Mouse (Mus musculus): ENCODE results near the gene Edn3.

The Edn3 gene

GRCm38 (mm10) chr2:174760479-174761121 lies at the start of gene Edn3:
Edn3 (plus strand) TSS chr2:174760619.
- no peak for DNase-seq (ENCODE audit: low spot score in 2 of 2)

DNA sequence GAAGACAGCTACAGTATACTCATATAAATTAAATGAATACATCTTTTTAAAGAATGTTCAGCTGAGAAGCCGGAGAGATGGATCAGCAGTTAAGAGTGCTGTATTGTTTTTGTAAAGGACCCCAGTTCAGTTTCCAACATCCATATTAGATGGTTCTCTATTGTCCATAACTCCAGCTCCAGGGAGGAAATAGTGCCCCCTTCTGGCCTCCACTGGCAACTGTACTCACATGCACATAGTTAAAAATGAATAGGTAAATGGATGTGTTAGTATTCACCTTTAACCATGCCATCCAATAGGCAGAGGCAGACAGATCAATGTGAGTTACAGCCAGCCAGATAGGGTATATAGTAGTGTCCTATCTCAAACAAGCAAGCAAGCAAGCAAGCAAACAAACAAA lies 48.4 kb upstream of the Edn3 start:
- no peak for DNase-seq (ENCODE audit: low spot score in 2 of 2)

GRCm38 (mm10) chr2:174715938-174716337 lies 44.5 kb upstream of the Edn3 start:
- no peak for DNase-seq (ENCODE audit: low spot score in 2 of 2)

GRCm38 (mm10) chr2:174717857-174718256 lies 42.6 kb upstream of the Edn3 start:
- DNase-seq (ENCODE audit: low spot score in 2 of 2), result no peak

- DNase-seq (ENCODE audit: low spot score in 2 of 2), result no peak
Observed at GRCm38 (mm10) chr2:174727114-174727823, 33.1 kb upstream of the Edn3 start.

- no peak for DNase-seq (ENCODE audit: low spot score in 2 of 2)
Observed at GRCm38 (mm10) chr2:174731939-174732338, 28.5 kb upstream of the Edn3 start.

- DNase-seq (ENCODE audit: low spot score in 2 of 2), result no peak
Observed at GRCm38 (mm10) chr2:174735270-174735669, 25.1 kb upstream of the Edn3 start.

- DNase-seq (ENCODE audit: low spot score in 2 of 2), result no peak
Observed at GRCm38 (mm10) chr2:174747182-174747581, 13.2 kb upstream of the Edn3 start.

DNA sequence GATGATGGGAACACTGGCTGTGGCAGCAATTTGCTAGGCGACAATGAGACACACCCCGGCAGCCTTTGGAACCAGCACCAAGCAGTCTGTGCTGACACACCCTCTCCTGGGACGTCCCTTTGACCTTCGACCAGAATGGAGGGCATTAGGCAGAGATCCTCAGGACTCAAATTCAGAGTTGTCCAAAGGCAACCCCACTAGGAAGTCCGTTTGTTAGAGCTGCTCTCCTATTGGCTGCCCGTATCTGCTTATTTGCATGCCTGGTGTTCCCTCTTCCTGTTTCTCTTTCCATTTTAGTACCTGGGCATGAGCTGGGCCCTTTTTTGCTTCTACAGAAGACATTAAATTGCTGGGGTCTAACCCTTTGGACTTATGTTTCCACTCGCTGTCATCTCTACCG lies 12.0 kb upstream of the Edn3 start:
- DNase-seq (ENCODE audit: low spot score in 2 of 2), result no peak

DNA sequence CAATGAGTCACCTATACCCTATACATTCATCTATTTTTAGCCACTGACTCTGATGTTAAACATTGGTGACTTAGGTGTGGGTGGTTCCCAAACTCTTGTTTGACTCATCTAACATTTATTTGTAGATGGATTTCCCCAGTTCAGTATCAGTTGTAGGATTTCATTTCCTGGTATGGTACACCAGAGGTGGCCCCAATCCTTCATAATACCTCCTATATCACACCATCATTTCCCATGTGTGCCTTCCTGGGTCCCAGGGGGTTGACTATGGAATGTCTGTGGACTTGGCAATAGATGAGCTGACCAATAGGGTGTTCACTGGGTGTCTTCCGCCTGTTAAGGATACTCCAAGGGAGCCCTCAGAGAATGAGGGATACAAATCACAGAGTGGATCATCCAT lies 7.2 kb upstream of the Edn3 start:
- DNase-seq (ENCODE audit: low spot score in 2 of 2), result no peak

DNA sequence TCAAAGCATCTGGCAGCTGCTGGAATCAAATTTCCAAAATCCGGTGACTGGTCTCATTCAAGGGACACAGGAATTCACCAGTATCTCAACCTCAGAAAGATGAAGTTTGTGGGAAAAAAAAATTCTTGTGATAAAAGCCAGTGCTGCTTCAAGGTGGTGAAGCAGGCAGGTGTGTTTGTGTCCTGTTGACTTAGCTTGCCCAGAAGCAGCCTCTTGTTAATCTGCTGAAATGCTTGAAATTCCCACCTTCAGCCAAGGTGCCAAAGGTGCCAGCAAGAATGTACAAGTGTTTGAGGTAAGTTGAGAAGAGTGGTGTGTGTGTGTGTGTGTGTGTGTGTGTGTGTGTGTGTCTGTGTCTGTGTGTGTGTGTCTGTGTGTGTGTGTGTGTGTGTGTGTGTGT lies 6.2 kb upstream of the Edn3 start:
- DNase-seq (ENCODE audit: low spot score in 2 of 2), result no peak

DNA sequence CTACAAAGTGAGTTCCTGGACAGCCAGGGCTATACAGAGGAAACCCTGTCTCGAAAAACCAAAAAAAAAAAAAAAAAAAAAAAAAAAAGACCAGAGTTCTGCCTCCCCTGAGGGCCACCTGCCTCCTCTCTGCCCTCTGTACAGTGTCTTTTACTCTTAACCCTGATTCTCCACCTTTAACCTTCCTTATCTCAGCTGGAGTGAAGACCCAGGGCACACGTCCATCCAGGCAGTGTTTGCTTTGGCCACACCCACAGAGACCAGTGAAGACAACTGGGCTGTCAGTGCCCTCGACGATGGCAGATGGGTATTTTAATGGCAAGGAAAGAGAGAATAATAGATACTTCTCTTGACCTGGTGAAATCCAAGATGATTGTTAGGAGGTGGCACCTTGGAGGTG lies 1.2 kb upstream of the Edn3 start:
- DNase-seq (ENCODE audit: low spot score in 2 of 2), result no peak

DNA sequence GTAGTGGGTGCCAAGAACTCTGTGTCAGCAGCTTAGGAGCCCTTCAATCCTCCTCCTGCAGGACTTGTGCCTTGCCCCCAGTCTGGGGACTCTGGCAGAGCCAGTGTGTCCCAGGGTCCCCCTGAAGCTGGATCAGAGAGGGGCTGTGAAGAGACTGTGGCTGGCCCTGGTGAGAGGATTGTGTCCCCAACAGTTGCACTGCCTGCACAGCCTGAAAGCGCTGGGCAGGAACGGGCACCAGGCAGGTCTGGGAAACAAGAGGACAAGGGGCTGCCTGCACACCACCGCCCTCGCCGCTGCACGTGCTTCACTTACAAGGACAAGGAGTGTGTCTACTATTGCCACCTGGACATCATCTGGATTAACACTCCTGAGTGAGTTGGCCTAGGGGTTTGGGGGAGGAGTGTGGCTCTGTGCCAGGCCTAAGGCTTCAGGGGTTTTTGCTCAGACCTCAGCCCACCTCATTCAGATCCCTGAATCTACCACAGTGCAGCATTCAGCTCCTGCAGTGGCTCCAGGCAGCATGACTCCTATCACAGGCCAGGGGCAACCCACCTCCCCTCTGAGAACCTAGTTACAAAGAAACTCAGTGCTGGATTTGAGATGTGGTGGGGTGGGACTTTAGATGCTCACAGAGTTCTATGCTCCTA lies 1.2 kb downstream of the Edn3 start:
- DNase-seq (ENCODE audit: low spot score in 2 of 2), result no peak

DNA sequence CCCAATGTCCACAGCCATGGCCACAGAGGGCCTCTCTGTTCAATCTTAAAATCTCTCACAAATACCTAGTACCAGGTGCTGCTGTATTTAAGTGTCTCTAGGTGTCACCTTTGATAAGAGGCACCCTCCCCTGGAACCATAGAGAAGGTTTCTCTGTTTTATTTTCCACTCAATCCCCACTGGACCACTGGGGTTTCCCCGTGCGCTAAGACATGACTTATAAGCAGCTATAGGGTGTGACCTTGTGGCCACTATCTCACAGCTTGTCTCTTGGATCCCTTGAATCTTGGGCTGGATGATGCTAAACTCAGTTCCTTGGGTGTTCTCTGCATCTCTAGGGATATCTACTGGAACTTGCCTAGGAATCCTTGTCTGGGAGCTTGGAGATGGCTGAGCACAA lies 1.9 kb downstream of the Edn3 start:
- no peak for DNase-seq (ENCODE audit: low spot score in 2 of 2)

GRCm38 (mm10) chr2:174768891-174769528 lies 8.6 kb downstream of the Edn3 start:
- no peak for DNase-seq (ENCODE audit: low spot score in 2 of 2)

DNA sequence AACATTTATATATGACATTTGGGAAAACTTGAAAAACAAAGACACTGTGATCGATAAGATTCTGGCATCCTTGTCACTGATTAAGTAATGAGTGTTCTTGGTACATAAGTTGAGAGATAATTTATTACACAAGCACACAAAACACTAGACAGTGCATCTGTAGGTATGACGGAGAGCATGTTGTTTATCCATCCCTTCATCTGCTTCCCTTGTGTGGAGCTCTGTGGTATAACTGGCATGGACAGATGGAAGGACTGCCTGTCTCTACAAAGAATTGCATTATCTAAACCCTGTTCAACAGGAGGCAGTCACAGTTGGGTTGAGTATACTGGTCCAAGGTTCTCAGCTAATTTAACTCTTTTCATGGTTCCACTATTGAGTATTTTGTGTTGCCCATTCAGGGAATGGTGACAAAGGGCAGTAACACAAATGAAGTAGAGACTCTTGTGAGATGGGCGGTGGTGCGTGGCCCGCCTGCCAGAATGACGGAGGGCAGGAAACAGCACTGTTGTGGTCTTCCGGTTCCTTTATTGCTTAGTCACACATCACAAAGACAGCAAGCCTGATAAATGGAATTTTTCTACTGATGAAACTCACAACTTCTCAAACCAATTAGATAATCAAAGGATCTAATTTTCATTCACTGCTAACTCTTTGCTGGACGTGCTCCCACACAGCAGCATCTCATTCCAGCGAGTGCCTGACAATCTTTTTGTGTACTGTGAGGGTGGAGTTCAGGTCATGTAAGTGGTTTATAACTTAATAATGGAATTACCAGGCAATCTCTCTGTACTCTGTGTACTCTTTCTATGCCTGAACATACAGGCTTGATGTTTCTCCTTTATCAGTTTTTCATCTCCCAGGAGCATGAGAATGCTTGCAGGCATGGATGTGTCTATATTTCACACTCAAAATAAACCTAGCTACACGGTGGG lies 14.0 kb downstream of the Edn3 start:
- DNase-seq (ENCODE audit: low spot score in 2 of 2), result no peak

GRCm38 (mm10) chr2:174782016-174782415 lies 21.6 kb downstream of the Edn3 start:
- DNase-seq (ENCODE audit: low spot score in 2 of 2), result no peak

GRCm38 (mm10) chr2:174782880-174783279 lies 22.5 kb downstream of the Edn3 start:
- no peak for DNase-seq (ENCODE audit: low spot score in 2 of 2)

DNA sequence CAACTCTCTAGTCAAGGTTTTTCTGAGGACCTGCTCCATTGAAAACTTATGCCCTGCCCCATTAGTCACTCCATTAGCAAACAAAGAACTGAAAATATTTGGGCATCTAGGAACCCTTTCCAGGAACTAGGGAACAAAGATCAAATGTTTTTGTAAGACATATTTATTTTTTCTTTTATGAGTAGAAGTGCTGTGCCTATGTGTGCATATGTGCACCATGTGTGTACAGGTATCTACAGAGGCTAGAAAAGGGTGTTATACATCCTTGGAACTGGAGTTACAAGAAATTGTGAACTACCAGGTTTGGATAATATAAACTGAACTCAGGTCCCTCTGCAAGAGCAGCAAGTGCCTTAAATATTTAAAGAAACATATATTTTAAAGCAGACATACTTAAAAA lies 28.4 kb downstream of the Edn3 start:
- no peak for DNase-seq (ENCODE audit: low spot score in 2 of 2)

DNA sequence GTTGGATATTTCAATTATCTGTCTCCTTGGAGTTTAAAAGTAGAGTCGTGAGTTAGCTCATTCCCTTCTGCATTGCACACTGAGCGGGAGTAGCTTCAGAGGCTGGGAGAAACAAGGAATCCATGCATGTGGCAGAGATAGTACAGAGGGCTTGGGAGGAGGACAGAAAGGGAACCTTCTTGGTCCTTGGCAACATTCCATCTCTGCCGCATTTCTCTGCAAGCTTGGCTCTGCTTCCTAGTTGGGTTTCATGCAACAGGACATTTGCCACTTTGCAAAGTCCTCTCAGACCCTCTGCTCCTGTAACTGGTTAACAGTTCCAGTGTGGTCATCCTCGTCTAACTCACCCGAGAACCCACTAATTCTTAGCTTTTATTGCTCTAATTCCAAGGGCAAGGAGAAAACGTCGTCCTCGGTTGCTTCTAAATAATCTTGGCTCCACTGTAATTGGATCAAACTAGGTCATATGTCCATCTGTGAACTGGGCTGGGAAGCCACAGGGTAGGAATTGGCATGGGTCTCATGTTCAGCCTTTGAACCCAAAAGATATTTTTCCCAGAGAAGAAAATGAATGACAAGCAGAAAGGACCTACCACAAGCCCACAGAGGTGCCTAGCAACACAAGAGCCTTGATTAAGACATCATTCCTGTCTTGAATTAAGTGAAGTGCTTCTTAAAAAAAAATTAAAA lies 32.2 kb downstream of the Edn3 start:
- no peak for DNase-seq (ENCODE audit: low spot score in 2 of 2)

DNA sequence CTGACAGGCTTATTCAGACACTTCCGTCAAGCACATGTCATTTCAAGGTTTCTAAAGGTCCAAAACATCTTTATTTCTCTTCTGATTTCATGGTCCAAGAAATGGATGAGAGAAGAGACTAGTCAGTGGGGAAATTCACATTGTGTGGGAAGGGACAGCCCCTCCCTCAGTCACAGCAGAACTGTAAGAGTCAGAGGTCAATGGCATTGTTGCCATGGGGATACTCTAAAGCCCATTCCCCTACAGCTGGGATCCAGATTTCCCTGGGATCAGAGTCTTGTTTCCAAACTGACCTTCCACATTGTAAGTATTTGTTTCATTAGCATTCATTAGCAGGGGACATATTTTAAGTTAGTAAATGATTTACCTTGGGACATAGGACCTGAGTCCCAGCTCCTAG lies 32.8 kb downstream of the Edn3 start:
- no peak for DNase-seq (ENCODE audit: low spot score in 2 of 2)

Measured in right cerebral cortex, adult 2 months (tissue).